16 mouse cellular contexts compared by ENCODE assay signal in the genomic region with DNA sequence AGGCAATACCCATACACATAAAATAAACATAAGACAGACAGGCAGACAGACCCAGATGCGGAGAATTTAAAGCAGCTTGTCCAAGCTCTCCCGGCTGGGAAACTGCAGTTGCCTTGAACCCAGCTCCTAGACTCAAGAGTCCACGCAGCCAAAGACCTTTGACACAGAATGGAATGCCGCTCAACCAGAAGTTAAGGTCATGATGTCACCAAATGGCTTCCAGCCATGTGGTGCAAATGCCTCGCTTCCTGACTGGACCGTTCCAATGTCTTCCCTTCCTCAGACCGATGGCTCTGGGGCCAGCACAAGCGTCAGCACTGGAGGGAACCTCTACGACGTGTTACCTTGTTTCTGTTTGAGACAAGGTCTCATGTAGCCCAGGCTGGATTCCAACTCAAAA. TPM values are rescaled to one million over a fixed set of nuclear protein-coding genes. Genes with fewer than 3 reads are reported as not detected.
DNase-seq lines count a peak whose midpoint lies in the region; ATAC-seq and TF ChIP-seq lines count a peak whose summit lies in the region.
"Had no signal": no experiment of that assay in that cellular context is flagged by ENCODE, and none has a peak within 500 bp of the region (broad histone marks: within the 10 kb centered on the region; RNA-seq: fewer than 3 reads in every experiment).

No protein-coding gene starts in this region.

- peaks cover 2% of the 10 kb centered on the region; the same call in 1 of the 2 replicates for H3K9me3 ChIP-seq in heart, embryonic 11.5 days (replicated peaks; ENCODE audit: control insufficient read depth, low read length)
- H3K9me3 ChIP-seq: neural tube, embryonic 12.5 days had no signal

- no peak overlapping the region for H3K27ac ChIP-seq in heart, embryonic 11.5 days (ENCODE audit: low read depth, low read length)
- H3K27ac ChIP-seq: hindbrain, embryonic 10.5 days; liver, embryonic 14.5 days; neural tube, embryonic 12.5 days had no signal

- no peak overlapping the region for H3K4me2 ChIP-seq in heart, embryonic 11.5 days
- H3K4me2 ChIP-seq: neural tube, embryonic 12.5 days had no signal

- 89% methylated on average over 10 of the region's 10 CpGs for WGBS in heart, embryonic 11.5 days (ENCODE audit: insufficient replicate concordance)
- 47% methylated on average over 10 of the region's 10 CpGs for WGBS in lung, adult 2 months

- DNase-seq in heart, adult 8-10 months (ENCODE audit: low spot score), result peak; percentile 58
- DNase-seq in adrenal gland, postnatal 25 days, result peak; percentile 18
- DNase-seq in heart, postnatal 14 days, result peak; percentile 34 to 61
- DNase-seq in lung, adult 2 months, result peak; percentile 28
- DNase-seq in gastrocnemius, postnatal 4 days (ENCODE audit: low spot score in 2 of 2), result no peak
- DNase-seq in urinary bladder, adult 18-20 months (ENCODE audit: low spot score in 2 of 2), result no peak
- DNase-seq: gastrocnemius, postnatal 14 days; layer of hippocampus, adult 9-11 months; left cerebral cortex, postnatal 4 days had no signal

- TF ChIP-seq POLR2A in lung, adult 2 months (IDR thresholded peaks at IDR 0.05; ENCODE audit: borderline replicate concordance, extremely low read depth, low read depth, low read length), result no peak

- no peaks in the 10 kb centered on the region for H3K4me1 ChIP-seq in heart, embryonic 11.5 days (ENCODE audit: control insufficient read depth, insufficient read depth, low read length)
- 0 out of 2 replicates have a peak, but pooled peaks cover 2% of the 10 kb centered on the region for H3K4me1 ChIP-seq in lung, adult 2 months (ENCODE audit: control insufficient read depth, insufficient read depth, low read length)

- no peaks in the 10 kb centered on the region for H3K36me3 ChIP-seq in heart, embryonic 11.5 days (ENCODE audit: control insufficient read depth, insufficient read depth, low read length)
- H3K36me3 ChIP-seq: hindbrain, embryonic 10.5 days; neural tube, embryonic 12.5 days had no signal

- H3K27me3 ChIP-seq in heart, embryonic 11.5 days (ENCODE audit: control insufficient read depth, insufficient read depth, low read length), result no peaks in the 10 kb centered on the region
- H3K27me3 ChIP-seq: neural tube, embryonic 12.5 days had no signal

- no peak for ATAC-seq in heart, embryonic 11.5 days (replicated peaks; ENCODE audit: insufficient number of reproducible peaks, low FRiP score, low TSS enrichment)
- ATAC-seq in erythroid progenitor cell, adult 5-6 weeks (replicated peaks; ENCODE audit: low FRiP score, poor library complexity, severe bottlenecking), result no peak

- no peak overlapping the region for H3K4me3 ChIP-seq in heart, embryonic 11.5 days (ENCODE audit: low read depth, low read length)
- no peak overlapping the region for H3K4me3 ChIP-seq in lung, adult 2 months (replicated peaks; ENCODE audit: extremely low read depth, low read depth, low read length)
- H3K4me3 ChIP-seq: hindbrain, embryonic 10.5 days; neural tube, embryonic 12.5 days had no signal

- intact Hi-C loops in heart, postnatal 14 days (cut with DNase I), result no loop called here

- no peak for TF ChIP-seq CTCF in lung, adult 2 months (IDR thresholded peaks at IDR 0.05; ENCODE audit: insufficient read depth, low read length)

- no peak overlapping the region for H3K9ac ChIP-seq in heart, embryonic 11.5 days (ENCODE audit: low read depth, low read length)
- H3K9ac ChIP-seq: liver, embryonic 14.5 days; neural tube, embryonic 12.5 days had no signal

RNA-seq across cellular contexts. Expression of a gene that starts 4.3 kb away (rescaled TPM):
- 10 to 100 TPM; 53.2 to 63.6 (median 56.8) TPM for total RNA-seq in heart, adult 8-10 months (2022)
- 7.5 and 9.4 TPM in 2 replicates for polyA plus RNA-seq in heart, embryonic 11.5 days (2014; fragmentation: Nextera tagmentation; extraction: Ambion mirVana)
- total RNA-seq in adrenal gland, postnatal 25 days (2021), result 60.9 and 63.6 TPM in 2 replicates
- total RNA-seq in heart, postnatal 14 days (2021), result 10 to 100 TPM; 45.9 to 46.2 TPM
- polyA plus RNA-seq in lung, adult 2 months (2012; rRNA removed), result 72.9 and 74.9 TPM in 2 replicates
- total RNA-seq in erythroid progenitor cell, adult 5-6 weeks (2015; ENCODE audit: low replicate concordance), result not detected in 2 replicates
- 0.13 TPM in 1 of 2 replicates, not detected in the other for total RNA-seq in erythroid progenitor cell, adult 5-6 weeks (2017; ENCODE audit: low replicate concordance)
- 10 to 100 TPM; 69.3 to 86.1 TPM for total RNA-seq in gastrocnemius, postnatal 4 days (2021)
- total RNA-seq: MEL had no signal

RNA-seq across cellular contexts. Expression of a gene that starts 29.9 kb away (rescaled TPM):
- total RNA-seq in heart, adult 8-10 months (2022), result 1 to 10 TPM; 1.3 to 2.6 (median 2.3) TPM
- 4.3 and 5.9 TPM in 2 replicates for polyA plus RNA-seq in heart, embryonic 11.5 days (2014; fragmentation: Nextera tagmentation; extraction: Ambion mirVana)
- not detected in 2 replicates for total RNA-seq in adrenal gland, postnatal 25 days (2021)
- total RNA-seq in heart, postnatal 14 days (2021), result 1 to 10 TPM; 1.6 to 2.7 TPM
- polyA plus RNA-seq in lung, adult 2 months (2012; rRNA removed), result not detected in 2 replicates
- total RNA-seq in erythroid progenitor cell, adult 5-6 weeks (2015; ENCODE audit: low replicate concordance), result not detected in 2 replicates
- not detected in 2 replicates for total RNA-seq in erythroid progenitor cell, adult 5-6 weeks (2017; ENCODE audit: low replicate concordance)
- under 1 TPM; 0.31 to 0.39 TPM for total RNA-seq in gastrocnemius, postnatal 4 days (2021)
- total RNA-seq: left cerebral cortex, postnatal 4 days; megakaryocyte progenitor cell, adult 5-6 weeks; MEL had no signal

Comparison
In these comparisons a context has a peak if more than half of its experiments do, and no peak if none do; other contexts are left out.
1. DNase-seq: peak in heart, adult 8-10 months (single experiment), adrenal gland, postnatal 25 days (single experiment), heart, postnatal 14 days (2 of 2) and lung, adult 2 months (single experiment); none in gastrocnemius, postnatal 4 days (0 of 2) and urinary bladder, adult 18-20 months (0 of 2).
2. RNA of a gene that starts 4.3 kb away (total RNA-seq): 69.3 to 86.1 TPM in gastrocnemius, postnatal 4 days, 60.9 to 63.6 TPM in adrenal gland, postnatal 25 days, 53.2 to 63.6 TPM in heart, adult 8-10 months and 45.9 to 46.2 TPM in heart, postnatal 14 days; 0.13 TPM in erythroid progenitor cell, adult 5-6 weeks; every median in the first group is over 10 times any median in the second.